Mouse (Mus musculus) cerebellum, postnatal 25 days (tissue): ENCODE measurements at regions not wholly inside any gene's neighbourhood (a gene's known extent, or its start where the extent isn't known, plus 50 kb on each side); places are given as distances from the start of the nearest gene placed in this dataset.

ENCODE experiments used
- DNase-seq, 2 experiments: peaks; one replicate each; pipeline ENCODE4 v3.0.0; 2021; ENCODE audit warnings: mixed read lengths in 2 of 2

GRCm38 (mm10) chrX:42332906-42333305 lies 156.6 kb upstream of the Tex13c2 start:
- no peak for DNase-seq

- DNase-seq: no peak
Observed at GRCm38 (mm10) chrX:42333631-42334030, 155.9 kb upstream of the Tex13c2 start.

GRCm38 (mm10) chrX:42334794-42335193 lies 154.7 kb upstream of the Tex13c2 start:
- no peak for DNase-seq

GRCm38 (mm10) chrX:42336772-42337171 lies 152.7 kb upstream of the Tex13c2 start:
- DNase-seq: no peak

- DNase-seq: no peak
Observed at GRCm38 (mm10) chrX:42342362-42342761, 147.1 kb upstream of the Tex13c2 start.

GRCm38 (mm10) chrX:42342951-42343879 lies 146.3 kb upstream of the Tex13c2 start:
- no peak for DNase-seq

- DNase-seq: no peak
Observed at GRCm38 (mm10) chrX:42352610-42353254, 136.8 kb upstream of the Tex13c2 start.

GRCm38 (mm10) chrX:42359381-42360172 lies 129.9 kb upstream of the Tex13c2 start:
- DNase-seq: no peak

DNA sequence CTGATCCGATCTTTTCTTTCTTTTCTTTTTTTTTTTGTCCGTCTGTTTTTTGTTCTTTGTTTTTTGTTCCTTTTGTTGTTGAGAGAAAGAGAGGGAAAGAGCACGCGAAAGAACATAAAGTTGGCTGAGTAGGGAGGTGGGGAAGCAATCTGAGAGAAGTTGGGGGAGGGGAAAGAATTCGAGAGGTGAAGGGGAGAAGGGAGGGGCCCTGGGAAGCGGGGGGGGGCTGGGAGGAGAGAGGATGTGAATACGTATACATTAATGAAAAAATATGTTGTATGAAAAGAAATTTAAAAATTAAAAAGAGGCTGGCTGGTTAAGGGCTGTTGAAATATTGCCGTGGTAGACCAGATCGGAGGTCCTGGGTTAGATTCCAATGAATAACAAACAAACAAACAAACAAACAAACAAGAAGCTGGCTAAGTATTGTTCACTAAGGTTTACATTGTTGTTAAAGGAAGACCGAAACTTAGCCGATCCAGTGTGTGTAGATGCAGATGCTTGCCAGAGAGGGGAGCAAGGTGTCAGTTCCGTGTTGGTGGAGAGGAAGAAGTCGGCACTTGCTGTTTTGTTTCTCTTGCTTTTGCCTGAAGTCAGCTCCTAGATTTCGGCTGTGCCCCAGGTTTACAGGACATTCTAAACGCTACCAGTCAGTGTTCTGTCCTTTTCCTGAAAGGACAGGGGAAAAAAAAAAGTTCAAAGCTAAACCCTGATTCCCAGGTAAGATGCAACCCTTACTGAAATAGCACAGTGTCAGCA lies 129.1 kb upstream of the Tex13c2 start:
- DNase-seq: peak in 1 of 2 experiments; percentile 11

GRCm38 (mm10) chrX:42360973-42361372 lies 128.5 kb upstream of the Tex13c2 start:
- DNase-seq: no peak

DNA sequence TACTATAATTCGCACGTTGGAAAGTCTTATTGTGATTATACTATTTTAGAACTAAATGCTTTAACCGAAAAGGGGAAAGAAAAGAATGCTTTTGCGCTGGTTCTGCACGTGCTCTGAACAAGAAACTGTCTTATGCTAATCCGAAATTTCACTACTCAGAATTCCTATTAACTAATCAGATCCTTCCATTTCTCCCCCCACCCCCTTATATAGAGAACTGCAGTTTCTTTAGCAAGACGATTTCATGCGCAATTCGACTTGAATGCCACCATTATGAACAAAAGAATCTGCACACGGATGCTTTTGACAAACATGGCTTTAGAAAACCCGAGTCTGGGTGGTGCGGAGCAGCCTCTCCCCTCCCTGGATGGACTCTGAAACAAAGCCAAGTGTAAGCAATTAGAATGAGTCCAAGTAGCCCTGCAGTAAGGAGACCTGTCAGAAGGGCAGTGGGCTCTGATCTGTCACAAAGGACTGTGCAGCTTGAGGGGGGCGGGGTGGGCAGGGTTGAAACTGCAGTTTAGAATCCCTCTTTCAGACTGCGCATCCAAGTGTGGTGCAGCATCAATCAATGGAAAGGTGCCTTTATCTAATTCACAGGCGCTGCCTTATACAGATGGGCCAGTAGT lies 128.0 kb upstream of the Tex13c2 start:
- no peak for DNase-seq

DNA sequence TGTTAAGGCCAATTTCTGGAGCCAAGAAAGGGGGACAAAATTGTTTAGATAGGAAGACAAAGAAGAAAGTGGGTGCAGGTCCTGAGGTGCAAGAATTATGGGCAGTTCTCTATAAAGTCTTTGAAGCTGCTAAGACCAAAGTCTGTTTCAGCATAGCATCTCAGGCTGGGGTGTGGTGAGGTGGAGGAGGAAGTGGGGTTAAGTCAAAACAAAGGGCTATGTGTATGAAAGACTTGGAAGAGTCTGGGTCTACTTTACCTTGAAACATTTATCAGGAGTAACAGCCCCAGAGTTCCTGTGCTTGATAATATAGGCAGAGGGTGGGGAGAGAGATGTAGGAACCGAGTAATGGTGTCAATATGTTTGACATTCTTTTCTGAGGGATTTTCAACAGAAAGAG lies 125.4 kb upstream of the Tex13c2 start:
- DNase-seq: no peak

GRCm38 (mm10) chrX:42373794-42374398 lies 115.6 kb upstream of the Tex13c2 start:
- DNase-seq: no peak

DNA sequence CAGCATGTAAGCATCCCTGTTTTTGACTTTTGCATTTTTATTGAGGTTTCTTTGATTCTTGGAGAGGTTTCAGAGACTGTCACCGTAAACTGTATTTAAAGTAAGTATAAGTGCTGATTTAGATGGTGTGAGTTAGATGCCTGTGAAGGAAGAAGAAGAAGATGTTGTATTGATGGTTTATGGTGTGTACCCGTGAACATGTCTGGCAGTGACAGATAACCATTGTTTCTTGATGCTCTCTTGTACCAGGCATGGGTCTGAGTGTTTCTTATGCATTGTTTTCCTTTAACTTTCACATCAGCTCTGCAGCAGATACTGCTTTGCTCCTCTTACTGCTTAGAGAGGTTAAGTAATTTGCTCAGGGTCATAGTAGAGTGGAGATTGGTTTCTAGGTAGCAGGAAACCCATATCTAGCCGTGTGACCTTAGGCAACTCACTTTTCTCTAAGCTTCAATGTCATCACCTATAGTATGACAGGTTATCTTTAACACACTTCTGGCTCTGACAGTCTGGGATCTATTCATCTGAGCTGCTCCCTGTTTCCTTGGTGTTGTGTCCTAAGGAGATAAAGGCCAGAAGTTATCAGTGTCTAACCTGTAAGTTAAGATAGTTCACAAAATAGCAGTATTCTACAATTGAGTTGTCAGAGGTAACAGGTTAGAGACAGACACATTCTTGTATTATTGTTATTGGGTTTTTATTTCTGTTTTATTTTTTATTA lies 95.5 kb upstream of the Tex13c2 start:
- no peak for DNase-seq

- no peak for DNase-seq
Observed at GRCm38 (mm10) chrX:42396441-42396840, 93.0 kb upstream of the Tex13c2 start.

DNA sequence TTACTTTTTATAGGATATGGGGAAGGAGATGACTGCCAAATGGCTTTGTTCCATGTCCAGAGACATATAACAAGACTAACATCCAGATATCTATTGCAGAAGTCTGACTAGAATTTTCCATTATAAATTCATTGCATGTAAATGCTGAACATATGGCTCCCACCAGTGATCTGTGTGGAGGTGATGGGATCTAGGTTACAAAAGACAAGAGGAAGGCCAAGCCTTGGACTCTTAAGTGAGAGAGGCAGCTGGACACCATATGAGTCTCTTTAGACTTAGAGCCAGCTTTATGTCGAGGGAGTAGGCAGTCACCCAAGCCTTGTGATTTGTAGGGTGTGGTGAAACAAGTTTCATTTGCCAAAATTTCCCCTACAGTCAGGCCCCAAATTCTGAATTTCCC lies 90.7 kb upstream of the Tex13c2 start:
- peak in 1 of 2 experiments; percentile 13 for DNase-seq

GRCm38 (mm10) chrX:42399343-42399742 lies 90.1 kb upstream of the Tex13c2 start:
- no peak for DNase-seq

DNA sequence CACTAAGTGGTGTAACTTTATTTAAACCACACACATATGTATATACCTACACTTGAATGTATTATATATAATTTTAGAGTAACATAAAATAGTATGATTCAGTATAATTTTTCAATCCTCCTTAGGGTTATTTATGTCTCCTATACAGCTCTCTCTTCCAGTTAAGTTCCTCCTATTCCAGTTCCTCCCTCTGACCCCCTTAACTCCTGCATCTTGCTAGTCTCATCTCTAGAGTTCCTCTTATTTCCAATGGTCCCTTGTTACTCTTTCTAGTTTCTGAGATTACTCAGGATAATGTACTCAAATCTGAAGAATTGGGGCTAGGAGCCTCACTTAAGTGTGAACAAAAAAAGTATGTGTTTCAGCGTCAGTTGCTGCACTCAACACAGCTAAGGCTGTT lies 88.4 kb upstream of the Tex13c2 start:
- DNase-seq: no peak

- no peak for DNase-seq
Observed at GRCm38 (mm10) chrX:42401564-42402334, 87.7 kb upstream of the Tex13c2 start.

DNA sequence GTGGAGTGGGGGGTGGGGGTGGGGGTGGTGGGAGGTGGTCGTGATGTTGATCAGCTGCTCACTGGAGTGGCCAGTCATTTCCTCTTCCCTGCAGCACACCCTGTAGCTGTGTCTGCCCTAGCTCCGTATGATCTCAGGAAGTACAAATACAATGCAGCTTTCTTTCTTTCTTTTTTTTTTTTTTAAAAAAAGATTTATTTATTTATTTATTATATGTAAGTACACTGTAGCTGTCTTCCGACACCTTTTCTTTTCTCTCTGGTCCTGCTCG lies 87.2 kb upstream of the Tex13c2 start:
- no peak for DNase-seq
